Mouse (Mus musculus): Measurements from ENCODE around the gene Enoph1.

GRCm38 (mm10) chr5:100020089-100020488 lies 19.7 kb upstream of the Enoph1 start:
- TF ChIP-seq GATA1 (IDR thresholded peaks at IDR 0.05; ENCODE audit: borderline replicate concordance, low read length) (no peak), FLI1 (IDR thresholded peaks at IDR 0.05; ENCODE audit: low read length) (no peak)
